Mouse (Mus musculus): Measurements from ENCODE around the gene Clec11a.

The Clec11a gene

DNA sequence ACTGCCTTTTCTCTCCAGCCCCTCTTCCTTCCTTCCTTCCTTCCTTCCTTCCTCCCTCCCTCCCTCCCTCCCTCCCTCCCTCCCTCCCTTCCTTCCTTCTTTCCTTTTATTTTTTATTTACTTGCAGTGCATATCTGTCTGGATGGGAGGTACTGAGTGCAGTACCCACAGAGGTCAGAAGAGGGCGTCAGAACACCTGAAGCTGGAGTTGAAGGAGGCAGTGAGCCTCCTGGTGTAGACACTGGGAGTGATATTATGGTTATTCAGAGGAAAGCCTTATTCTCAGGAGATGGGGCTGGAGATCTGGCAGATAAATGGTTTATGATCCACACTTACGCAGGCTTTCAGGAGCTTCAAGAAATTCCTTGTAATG is 29.5 kb downstream of the Clec11a start:
- peak; percentile 41 to 62 for DNase-seq (ENCODE audit: low spot score in 2 of 2)

GRCm38 (mm10) chr7:44276461-44277249 is 30.0 kb downstream of the Clec11a start:
- no peak for DNase-seq (ENCODE audit: low spot score in 2 of 2)

- no peak for DNase-seq (ENCODE audit: low spot score in 2 of 2)
Observed at GRCm38 (mm10) chr7:44275546-44275945, 31.2 kb downstream of the Clec11a start.

- no peak for DNase-seq (ENCODE audit: low spot score in 2 of 2)
Observed at GRCm38 (mm10) chr7:44274096-44274495, 32.6 kb downstream of the Clec11a start.

GRCm38 (mm10) chr7:44273446-44273845 is 33.3 kb downstream of the Clec11a start:
- DNase-seq (ENCODE audit: low spot score in 2 of 2) = no peak

GRCm38 (mm10) chr7:44272546-44272945 is 34.2 kb downstream of the Clec11a start:
- no peak for DNase-seq (ENCODE audit: low spot score in 2 of 2)

GRCm38 (mm10) chr7:44271309-44271708 is 35.4 kb downstream of the Clec11a start:
- DNase-seq (ENCODE audit: low spot score in 2 of 2) = no peak

DNA sequence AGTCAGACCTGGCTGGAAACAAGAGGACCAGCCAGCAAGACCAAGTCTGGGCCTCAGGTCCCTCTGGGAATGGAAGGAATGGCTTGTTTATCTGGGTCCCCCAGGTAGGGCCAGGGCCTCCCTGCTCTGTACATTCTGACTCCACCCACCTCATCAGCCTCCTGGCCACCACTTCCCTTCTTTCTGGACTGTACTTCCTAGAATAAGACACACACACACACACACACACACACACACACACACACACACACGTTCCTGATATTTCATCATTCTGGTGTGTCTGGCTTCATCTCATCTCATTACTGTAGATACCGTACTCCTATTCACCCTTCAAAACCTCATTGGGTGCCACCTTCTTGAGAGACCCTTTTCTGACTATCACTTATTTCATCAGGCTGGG is 37.3 kb downstream of the Clec11a start:
- DNase-seq (ENCODE audit: low spot score in 2 of 2) = no peak

DNA sequence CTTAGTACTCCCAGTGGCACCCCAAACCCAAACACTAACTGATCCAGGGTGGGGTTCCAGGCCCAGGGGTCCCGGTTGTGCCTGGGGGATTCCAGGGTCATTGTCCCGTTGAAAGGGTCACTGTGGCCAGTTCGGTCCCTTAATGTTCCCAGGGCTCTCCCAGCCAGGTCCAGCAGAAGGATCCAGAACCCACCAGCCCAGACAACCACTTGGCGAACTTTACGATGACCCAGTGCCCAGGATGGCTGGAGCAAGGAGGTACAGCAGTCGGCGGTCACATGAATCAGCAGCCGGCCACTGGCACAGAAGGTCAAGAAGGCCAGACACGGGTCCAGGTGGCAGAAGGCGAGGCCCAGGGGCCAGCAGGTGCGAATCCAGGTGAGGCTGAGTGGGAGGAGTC is 38.6 kb downstream of the Clec11a start:
- DNase-seq (ENCODE audit: low spot score in 2 of 2) = no peak

DNA sequence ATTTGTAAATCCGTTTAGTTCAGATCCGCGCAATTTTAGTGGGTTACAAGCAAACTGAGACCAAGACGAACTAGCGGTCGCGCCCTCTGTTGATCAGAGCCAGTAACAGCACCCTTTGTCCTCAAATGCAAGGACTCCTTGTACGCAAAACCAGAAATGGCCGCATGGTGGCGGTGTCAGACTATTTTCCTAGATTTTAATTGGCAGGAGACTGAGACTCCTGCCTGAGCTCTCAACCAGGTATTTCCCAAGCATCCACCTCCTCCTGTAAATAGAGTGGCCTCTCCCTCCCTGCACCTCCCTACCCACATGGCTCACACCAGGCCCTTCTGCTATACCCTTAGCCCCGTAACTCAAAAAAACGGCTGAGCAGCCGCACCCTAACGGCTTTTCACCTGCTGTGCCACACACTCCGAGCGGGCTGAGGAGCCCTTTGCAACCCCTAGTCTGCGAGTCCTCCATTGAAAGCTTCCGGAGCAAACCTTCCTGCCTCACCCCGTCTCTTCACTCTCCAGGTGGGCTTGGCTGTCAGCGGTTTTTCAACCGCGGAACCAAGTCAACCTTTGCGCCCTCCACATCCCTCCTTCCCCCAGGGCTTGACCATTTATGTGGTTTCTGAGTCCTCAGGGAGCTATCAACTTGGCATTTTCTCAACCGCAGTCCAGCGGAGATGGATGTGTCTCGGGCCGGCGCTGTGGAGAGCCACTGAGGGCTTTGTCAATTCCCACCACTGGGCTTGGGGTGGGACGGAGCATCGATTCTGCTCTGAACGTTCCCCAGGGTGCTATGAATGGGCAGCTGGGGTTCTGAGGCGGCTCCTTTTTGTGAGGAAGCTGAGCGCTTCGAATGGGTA is 43.7 kb downstream of the Clec11a start:
- peak; percentile 85 to 91 for DNase-seq (ENCODE audit: low spot score in 2 of 2)

- DNase-seq (ENCODE audit: low spot score in 2 of 2) = no peak
Observed at GRCm38 (mm10) chr7:44261147-44261546, 45.6 kb downstream of the Clec11a start, which contains the start of gene Gm15517. Gene Gm15517, plus strand, starts transcription at chr7:44261447.

- no peak for DNase-seq (ENCODE audit: low spot score in 2 of 2)
Observed at GRCm38 (mm10) chr7:44260410-44260809, 46.3 kb downstream of the Clec11a start.

- DNase-seq (ENCODE audit: low spot score in 2 of 2) = no peak
Observed at GRCm38 (mm10) chr7:44257278-44257677, 49.4 kb downstream of the Clec11a start, which contains the start of gene Acp4. Gene Acp4, minus strand, starts transcription at chr7:44257378.

DNA sequence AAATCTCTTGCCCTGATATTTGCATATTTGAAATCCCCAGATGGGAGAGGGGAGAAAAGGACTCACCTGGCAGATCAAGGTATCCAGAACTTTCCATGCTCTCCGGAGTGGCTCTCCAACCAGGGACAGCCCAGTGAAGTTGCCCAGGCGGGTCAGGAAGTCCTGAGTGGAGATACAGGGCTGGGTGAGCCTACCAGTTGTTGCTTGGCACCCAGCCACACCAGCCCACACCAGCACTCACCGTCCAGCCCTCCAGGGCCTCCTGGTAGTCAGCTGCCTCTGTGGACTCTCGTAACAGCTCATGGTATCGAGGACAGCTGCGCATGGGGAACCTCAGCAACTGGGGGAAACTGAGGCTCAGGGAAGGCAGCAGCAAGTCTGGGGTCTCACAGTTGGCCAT is 51.8 kb downstream of the Clec11a start:
- no peak for DNase-seq (ENCODE audit: low spot score in 2 of 2)

DNA sequence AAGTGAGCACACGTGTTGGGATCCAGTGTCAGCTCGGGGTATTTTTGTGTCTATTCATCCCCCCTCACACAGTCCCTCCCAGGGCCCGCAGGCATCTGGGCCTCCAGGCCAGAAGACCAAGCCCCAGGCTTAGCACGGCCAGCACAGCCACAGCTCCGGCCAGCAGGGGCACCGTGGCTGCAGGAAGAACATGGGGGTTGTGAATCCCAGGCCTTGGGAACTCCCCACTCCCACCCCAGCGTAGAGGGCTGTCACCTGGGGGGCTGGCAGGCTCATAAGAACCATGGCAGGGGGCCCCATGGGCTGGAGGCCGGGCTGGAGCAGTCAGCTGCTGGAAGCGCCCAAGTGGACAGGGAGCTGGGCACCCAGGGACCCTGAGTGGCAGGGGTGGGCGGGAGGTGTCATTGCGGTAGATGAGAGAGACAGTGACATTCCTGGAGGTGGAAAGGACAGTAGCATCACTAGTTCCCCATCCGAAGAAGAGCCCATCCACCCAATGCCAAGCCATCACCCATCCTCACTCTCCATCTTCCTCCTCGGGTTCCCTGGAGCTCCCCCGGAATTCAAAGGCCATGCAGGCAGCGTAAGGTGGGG is 53.6 kb downstream of the Clec11a start:
- DNase-seq (ENCODE audit: low spot score in 2 of 2) = no peak
